Mouse (Mus musculus) forebrain, postnatal 0 days (tissue): Measurements from ENCODE around the gene Sphk1. TPM values are rescaled to one million over a fixed set of nuclear protein-coding genes. Genes with fewer than 3 reads are reported as not detected.

ENCODE experiments used
- ATAC-seq: fragments of 200-750 bp; cut with Nextera tagmentation; 2 replicates; pipeline ENCODE4 v1.8.0; 2017; ENCODE audit warnings: mild to moderate bottlenecking, moderate library complexity
- DNase-seq: peaks from one replicate; pipeline ENCODE4 v3.0.0-alpha.2; 2015
- H3K27ac ChIP-seq: fragments of 300-500 bp; sonication (generic); 2 replicates; pipeline ENCODE4 v1.5.1; 2014; ENCODE audit warnings: low read depth, mild to moderate bottlenecking, antibody characterized with exemption, low read length, moderate library complexity, mixed read lengths
- H3K27me3 ChIP-seq: fragments of 300-500 bp; sonication (generic); 2 replicates; pipeline ENCODE4 v1.6.1; 2014; ENCODE audit warnings: mild to moderate bottlenecking, low read length, mixed read lengths; ENCODE audit not compliant: insufficient read depth
- H3K36me3 ChIP-seq: fragments of 300-500 bp; sonication (generic); 2 replicates; pipeline ENCODE4 v1.6.1; 2014; ENCODE audit warnings: mild to moderate bottlenecking, moderate library complexity; ENCODE audit not compliant: insufficient read depth
- H3K4me1 ChIP-seq: fragments of 300-500 bp; sonication (generic); 2 replicates; pipeline ENCODE4 v1.6.1; 2014; ENCODE audit warnings: antibody characterized with exemption; ENCODE audit not compliant: insufficient read depth
- H3K4me2 ChIP-seq: fragments of 300-500 bp; sonication (generic); 2 replicates; pipeline ENCODE4 v1.6.1; 2014; ENCODE audit warnings: low read depth, mild to moderate bottlenecking, moderate library complexity
- H3K4me3 ChIP-seq: fragments of 300-500 bp; sonication (generic); 2 replicates; pipeline ENCODE4 v1.5.1; 2014; ENCODE audit warnings: low read depth, low read length, mixed read lengths
- H3K9ac ChIP-seq: fragments of 300-500 bp; sonication (generic); 2 replicates; pipeline ENCODE4 v1.6.1; 2014; ENCODE audit warnings: mild to moderate bottlenecking
- H3K9me3 ChIP-seq: fragments of 300-500 bp; sonication (generic); 2 replicates; pipeline ENCODE4 v1.6.1; 2016; ENCODE audit warnings: low read length
- CTCF ChIP-seq: sonication (generic); IDR thresholded peaks from 2 replicates; pipeline ENCODE4 v1.5.1; 2016; ENCODE audit warnings: antibody characterized with exemption, control low read depth, low read depth
- WGBS: fragments of 180-500 bp; shearing (Covaris S2); extraction: QIAGEN DNeasy Blood & Tissue Kit; methylation state at CpG from one replicate; pipeline ENCODE4 v1.1.7; 2014; 5-methylcytosine and 5-hydroxymethylcytosine counted together
- polyA plus RNA-seq: library from polyadenylated mRNA; unstranded; fragments of >200 nt; fragmentation: Nextera tagmentation; extraction: Ambion mirVana; gene quantifications from 2 replicates; pipeline ENCODE4 v1.2.1, GENCODE M21; 2015
- total RNA-seq: library from RNA; depleted of rRNA; stranded (reverse); fragments of >200 nt; gene quantifications from 2 replicates; pipeline ENCODE4 v1.2.3, GENCODE M21; 2014

The Sphk1 gene
- total and polyA plus RNA-seq, 2 experiments from 2014 or later, result 10.2 to 13.8 TPM

- Histone ChIP-seq H3K4me1 (peaks cover 11% of the 10 kb centered on the region; the same call in 1 of the 2 replicates), H3K27me3 (peaks cover 20% of the 10 kb centered on the region), H3K9ac (no peak overlapping the region), H3K4me2 (no peak overlapping the region), H3K27ac (no peak overlapping the region), H3K36me3 (peaks cover 54% of the 10 kb centered on the region), H3K9me3 (no peaks in the 10 kb centered on the region), H3K4me3 (no peak overlapping the region)
- 74% methylated on average over 5 of the region's 5 CpGs for WGBS
- no peak for TF ChIP-seq CTCF
- no peak for DNase-seq
- ATAC-seq, result no peak
Measured at GRCm38 (mm10) chr11:116537388-116537787, 6.7 kb downstream of the Sphk1 start.

GRCm38 (mm10) chr11:116538142-116538735, 7.5 kb downstream of the Sphk1 start:
- peaks cover 16% of the 10 kb centered on the region for H3K27me3 ChIP-seq
- H3K36me3 ChIP-seq, result peaks cover 61% of the 10 kb centered on the region
- H3K9me3 ChIP-seq, result no peaks in the 10 kb centered on the region
- 86% methylated on average over 12 of the region's 12 CpGs for WGBS
- ATAC-seq (no peak), DNase-seq (no peak)
- no peak overlapping the region for H3K4me3 ChIP-seq
- H3K27ac ChIP-seq, result no peak overlapping the region
- H3K4me1 ChIP-seq, result 0 out of 2 replicates have a peak, but pooled peaks cover 5% of the 10 kb centered on the region
- H3K9ac ChIP-seq, result no peak overlapping the region
- no peak overlapping the region for H3K4me2 ChIP-seq
- no peak for TF ChIP-seq CTCF

GRCm38 (mm10) chr11:116541183-116541582, 10.5 kb downstream of the Sphk1 start:
- H3K4me1 ChIP-seq, result no peaks in the 10 kb centered on the region
- no peak overlapping the region for H3K27ac ChIP-seq
- H3K4me3 ChIP-seq, result no peak overlapping the region
- TF ChIP-seq CTCF, result no peak
- DNase-seq, result no peak
- no peak overlapping the region for H3K4me2 ChIP-seq
- no peaks in the 10 kb centered on the region for H3K9me3 ChIP-seq
- no peaks in the 10 kb centered on the region for H3K27me3 ChIP-seq
- H3K9ac ChIP-seq, result no peak overlapping the region
- peaks cover 85% of the 10 kb centered on the region for H3K36me3 ChIP-seq
- 91% methylated on average over 11 of the region's 11 CpGs for WGBS
- no peak for ATAC-seq

GRCm38 (mm10) chr11:116543110-116543509, 12.4 kb downstream of the Sphk1 start:
- WGBS, result 91% methylated on average over 4 of the region's 4 CpGs
- Histone ChIP-seq H3K36me3 (peaks cover 96% of the 10 kb centered on the region), H3K4me3 (no peak overlapping the region), H3K9me3 (no peaks in the 10 kb centered on the region), H3K4me2 (no peak overlapping the region), H3K4me1 (no peaks in the 10 kb centered on the region), H3K27me3 (no peaks in the 10 kb centered on the region), H3K9ac (no peak overlapping the region), H3K27ac (no peak overlapping the region)
- ATAC-seq (peak; percentile 56; the same call in 1 of the 2 replicates), DNase-seq (peak; percentile 44)
- peak; percentile 82 for TF ChIP-seq CTCF

GRCm38 (mm10) chr11:116547296-116548060, 16.8 kb downstream of the Sphk1 start:
- H3K27ac ChIP-seq, result no peak overlapping the region
- no peaks in the 10 kb centered on the region for H3K4me1 ChIP-seq
- no peak for DNase-seq
- H3K4me3 ChIP-seq, result no peak overlapping the region
- 72% methylated on average over 17 of the region's 17 CpGs for WGBS
- H3K27me3 ChIP-seq, result no peaks in the 10 kb centered on the region
- H3K9me3 ChIP-seq, result no peaks in the 10 kb centered on the region
- no peak overlapping the region for H3K4me2 ChIP-seq
- TF ChIP-seq CTCF, result no peak
- H3K9ac ChIP-seq, result no peak overlapping the region
- no peak for ATAC-seq
- H3K36me3 ChIP-seq, result peaks cover 60% of the 10 kb centered on the region

- DNase-seq (no peak), ATAC-seq (no peak)
- Histone ChIP-seq H3K4me1 (no peaks in the 10 kb centered on the region), H3K9ac (no peak overlapping the region), H3K36me3 (peaks cover 48% of the 10 kb centered on the region), H3K27ac (no peak overlapping the region), H3K4me2 (no peak overlapping the region), H3K4me3 (no peak overlapping the region), H3K27me3 (no peaks in the 10 kb centered on the region), H3K9me3 (no peaks in the 10 kb centered on the region)
- no peak for TF ChIP-seq CTCF
- WGBS, result 93% methylated on average over 9 of the region's 9 CpGs
Measured at GRCm38 (mm10) chr11:116548780-116549179, 18.1 kb downstream of the Sphk1 start.
